Mouse (Mus musculus): ENCODE results near the gene Osr1.

GRCm38 (mm10) chr12:9579301-9580030, 9.6 kb downstream of the Osr1 start:
- no peak for TF ChIP-seq GATA1 (IDR thresholded peaks at IDR 0.05; ENCODE audit: borderline replicate concordance, low read length)
- no peak for TF ChIP-seq FLI1 (IDR thresholded peaks at IDR 0.05; ENCODE audit: low read length)
